Mouse (Mus musculus) intestine, embryonic 16.5 days (tissue): ENCODE data around the gene Anks1. TPM values are rescaled to one million over a fixed set of nuclear protein-coding genes. Genes with fewer than 3 reads are reported as not detected.
A peak's percentile ranks its signal among the peaks of the same experiment; 100 is the strongest.

Experiments
- ATAC-seq: fragments of 200-750 bp; cut with Nextera tagmentation; 2 replicates; pipeline ENCODE4 v1.8.0; 2017; ENCODE audit warnings: moderate TSS enrichment, moderate library complexity
- H3K27ac ChIP-seq: fragments of 300-500 bp; sonication (generic); 2 replicates; pipeline ENCODE4 v1.5.1; 2014; ENCODE audit warnings: mild to moderate bottlenecking, low read length
- H3K27me3 ChIP-seq: fragments of 300-500 bp; sonication (generic); replicated peaks from 2 replicates; pipeline ENCODE4 v1.6.1; 2014; ENCODE audit warnings: low read length, control low read depth, mixed read lengths; ENCODE audit not compliant: control insufficient read depth, insufficient read depth
- H3K36me3 ChIP-seq: fragments of 300-500 bp; sonication (generic); 2 replicates; pipeline ENCODE4 v1.6.1; 2014; ENCODE audit warnings: low read length, control low read depth; ENCODE audit not compliant: control insufficient read depth, insufficient read depth
- H3K4me1 ChIP-seq: fragments of 300-500 bp; sonication (generic); 2 replicates; pipeline ENCODE4 v1.6.1; 2014; ENCODE audit warnings: low read length, control low read depth, mixed read lengths; ENCODE audit not compliant: control insufficient read depth, insufficient read depth
- H3K4me2 ChIP-seq: fragments of 300-500 bp; sonication (generic); 2 replicates; pipeline ENCODE4 v1.6.1; 2014; ENCODE audit warnings: low read depth, low read length, control low read depth
- H3K4me3 ChIP-seq: fragments of 300-500 bp; sonication (generic); 2 replicates; pipeline ENCODE4 v1.5.1; 2014; ENCODE audit warnings: mild to moderate bottlenecking, low read length
- H3K9ac ChIP-seq: fragments of 300-500 bp; sonication (generic); 2 replicates; pipeline ENCODE4 v1.6.1; 2014; ENCODE audit warnings: low read depth, low read length
- H3K9me3 ChIP-seq: fragments of 300-500 bp; sonication (generic); 2 replicates; pipeline ENCODE4 v1.6.1; 2016; ENCODE audit warnings: low read length, control low read depth; ENCODE audit not compliant: control insufficient read depth
- WGBS: fragments of 180-500 bp; shearing (Covaris S2); extraction: QIAGEN DNeasy Blood & Tissue Kit; methylation state at CpG from one replicate; pipeline ENCODE4 v1.1.7; 2014; 5-methylcytosine and 5-hydroxymethylcytosine counted together
- polyA plus RNA-seq: library from polyadenylated mRNA; unstranded; fragments of >200 nt; fragmentation: Nextera tagmentation; extraction: Ambion mirVana; gene quantifications from 2 replicates; pipeline ENCODE4 v1.2.1, GENCODE M21; 2015

Anks1 gene
- polyA plus RNA-seq, 1 experiment from 2014 or later: 10.0 TPM

- Histone ChIP-seq H3K9ac (no peak overlapping the region), H3K36me3 (peaks cover 2% of the 10 kb centered on the region; the same call in 1 of the 2 replicates), H3K27me3 (no peaks in the 10 kb centered on the region), H3K4me3 (no peak overlapping the region), H3K27ac (no peak overlapping the region), H3K9me3 (no peaks in the 10 kb centered on the region), H3K4me2 (no peak overlapping the region), H3K4me1 (no peaks in the 10 kb centered on the region)
- WGBS: 50% methylated on average over 16 of the region's 16 CpGs
- ATAC-seq: no peak
Measured at GRCm38 (mm10) chr17:28040620-28041019, 131.5 kb downstream of the Anks1 start.

- no peak for ATAC-seq
- Histone ChIP-seq H3K27me3 (no peaks in the 10 kb centered on the region), H3K9me3 (no peaks in the 10 kb centered on the region), H3K27ac (no peak overlapping the region), H3K4me1 (no peaks in the 10 kb centered on the region), H3K36me3 (peaks cover 2% of the 10 kb centered on the region; the same call in 1 of the 2 replicates), H3K4me3 (no peak overlapping the region), H3K4me2 (no peak overlapping the region), H3K9ac (no peak overlapping the region)
- WGBS: 85% methylated on average over 13 of the region's 13 CpGs
Measured at GRCm38 (mm10) chr17:28041298-28041697, 132.2 kb downstream of the Anks1 start.

- Histone ChIP-seq H3K27ac (no peak overlapping the region), H3K4me2 (no peak overlapping the region), H3K27me3 (no peaks in the 10 kb centered on the region), H3K4me3 (no peak overlapping the region), H3K4me1 (no peaks in the 10 kb centered on the region), H3K36me3 (peaks cover 2% of the 10 kb centered on the region; the same call in 1 of the 2 replicates), H3K9me3 (no peaks in the 10 kb centered on the region), H3K9ac (no peak overlapping the region)
- no peak for ATAC-seq
- 62% methylated on average over 23 of the region's 23 CpGs for WGBS
Measured at GRCm38 (mm10) chr17:28042299-28042771, 133.2 kb downstream of the Anks1 start.

- ATAC-seq: no peak
- 0 out of 2 replicates have a peak, but pooled peaks cover 3% of the 10 kb centered on the region for H3K36me3 ChIP-seq
- H3K4me1 ChIP-seq: no peaks in the 10 kb centered on the region
- no peak overlapping the region for H3K4me2 ChIP-seq
- H3K27ac ChIP-seq: no peak overlapping the region
- H3K9ac ChIP-seq: no peak overlapping the region
- no peaks in the 10 kb centered on the region for H3K9me3 ChIP-seq
- H3K27me3 ChIP-seq: no peaks in the 10 kb centered on the region
- no peak overlapping the region for H3K4me3 ChIP-seq
- 88% methylated on average over 5 of the region's 5 CpGs for WGBS
Measured at GRCm38 (mm10) chr17:28047017-28047416, 137.9 kb downstream of the Anks1 start.

- Histone ChIP-seq H3K27me3 (no peaks in the 10 kb centered on the region), H3K9ac (no peak overlapping the region), H3K36me3 (0 out of 2 replicates have a peak, but pooled peaks cover 3% of the 10 kb centered on the region), H3K4me2 (no peak overlapping the region), H3K4me1 (no peaks in the 10 kb centered on the region), H3K4me3 (no peak overlapping the region), H3K27ac (no peak overlapping the region), H3K9me3 (no peaks in the 10 kb centered on the region)
- WGBS: 83% methylated on average over 5 of the region's 5 CpGs
- ATAC-seq: no peak
Measured at GRCm38 (mm10) chr17:28047520-28047919, 138.4 kb downstream of the Anks1 start.

GRCm38 (mm10) chr17:28048425-28048824 is 139.3 kb downstream of the Anks1 start:
- Histone ChIP-seq H3K36me3 (0 out of 2 replicates have a peak, but pooled peaks cover 3% of the 10 kb centered on the region), H3K4me2 (no peak overlapping the region), H3K4me1 (no peaks in the 10 kb centered on the region), H3K27ac (no peak overlapping the region), H3K9ac (no peak overlapping the region), H3K27me3 (no peaks in the 10 kb centered on the region), H3K9me3 (no peaks in the 10 kb centered on the region), H3K4me3 (no peak overlapping the region)
- WGBS: 47% methylated on average over 4 of the region's 4 CpGs
- ATAC-seq: peak; percentile 71; the same call in 1 of the 2 replicates

GRCm38 (mm10) chr17:28050210-28050609 is 141.1 kb downstream of the Anks1 start:
- H3K9ac ChIP-seq: no peak overlapping the region
- ATAC-seq: no peak
- H3K36me3 ChIP-seq: peaks cover 3% of the 10 kb centered on the region; the same call in 1 of the 2 replicates
- no peaks in the 10 kb centered on the region for H3K27me3 ChIP-seq
- H3K4me1 ChIP-seq: no peaks in the 10 kb centered on the region
- whole genome bisulfite sequencing: 90% methylated on average over 8 of the region's 8 CpGs
- no peak overlapping the region for H3K4me3 ChIP-seq
- H3K4me2 ChIP-seq: no peak overlapping the region
- no peak overlapping the region for H3K27ac ChIP-seq
- H3K9me3 ChIP-seq: no peaks in the 10 kb centered on the region

GRCm38 (mm10) chr17:28052293-28052863 is 143.3 kb downstream of the Anks1 start:
- Histone ChIP-seq H3K36me3 (peaks cover 3% of the 10 kb centered on the region; the same call in 1 of the 2 replicates), H3K4me2 (no peak overlapping the region), H3K4me1 (no peaks in the 10 kb centered on the region), H3K27me3 (no peaks in the 10 kb centered on the region), H3K4me3 (no peak overlapping the region), H3K9ac (no peak overlapping the region), H3K27ac (no peak overlapping the region), H3K9me3 (no peaks in the 10 kb centered on the region)
- ATAC-seq: no peak
- WGBS: 75% methylated on average over 21 of the region's 21 CpGs

GRCm38 (mm10) chr17:28058346-28058745 is 149.2 kb downstream of the Anks1 start:
- H3K4me3 ChIP-seq: no peak overlapping the region
- no peaks in the 10 kb centered on the region for H3K27me3 ChIP-seq
- WGBS: 83% methylated on average over 13 of the region's 13 CpGs
- no peak overlapping the region for H3K27ac ChIP-seq
- no peak overlapping the region for H3K9ac ChIP-seq
- H3K36me3 ChIP-seq: peaks cover 7% of the 10 kb centered on the region; the same call in 1 of the 2 replicates
- H3K4me2 ChIP-seq: no peak overlapping the region
- H3K4me1 ChIP-seq: no peaks in the 10 kb centered on the region
- no peak for ATAC-seq
- H3K9me3 ChIP-seq: no peaks in the 10 kb centered on the region
